Mouse (Mus musculus): ENCODE data around the gene Tbc1d1. TPM values are rescaled to one million over a fixed set of nuclear protein-coding genes. Genes with fewer than 3 reads are reported as not detected.

Gene Tbc1d1
- polyA plus RNA-seq, 1 experiment from 2014 or later = 21.2 TPM

DNA sequence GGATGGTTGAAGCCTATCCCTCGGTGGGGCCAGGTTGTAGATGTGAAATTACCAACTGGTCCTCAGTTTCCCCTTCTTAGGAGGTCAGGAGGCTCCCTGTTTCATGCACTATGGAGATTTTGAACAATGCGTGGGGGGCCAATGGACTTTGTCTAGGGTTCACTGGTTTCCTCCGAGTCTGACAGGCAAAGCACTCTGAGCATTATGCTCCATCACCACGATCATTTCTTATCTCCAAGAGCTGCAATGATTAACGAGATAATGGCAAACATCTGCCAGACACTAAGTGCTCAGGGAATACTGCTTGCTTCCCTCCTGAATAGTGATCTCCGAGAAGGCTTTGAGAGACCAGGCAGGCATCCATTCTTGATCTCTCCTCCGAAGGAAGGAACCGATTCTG, 61.2 kb downstream of the Tbc1d1 start:
- WGBS = 86% methylated on average over 8 of the region's 8 CpGs
- no peak overlapping the region for H3K4me3 ChIP-seq
- peaks cover 15% of the 10 kb centered on the region for H3K4me1 ChIP-seq (replicated peaks)
- no peak for DNase-seq (ENCODE audit: low spot score)
- no peaks in the 10 kb centered on the region for H3K27me3 ChIP-seq (ENCODE audit: insufficient read depth, poor library complexity, severe bottlenecking)
- H3K9me3 ChIP-seq = no peaks in the 10 kb centered on the region
- H3K36me3 ChIP-seq = no peaks in the 10 kb centered on the region
- H3K27ac ChIP-seq = no peak overlapping the region

DNA sequence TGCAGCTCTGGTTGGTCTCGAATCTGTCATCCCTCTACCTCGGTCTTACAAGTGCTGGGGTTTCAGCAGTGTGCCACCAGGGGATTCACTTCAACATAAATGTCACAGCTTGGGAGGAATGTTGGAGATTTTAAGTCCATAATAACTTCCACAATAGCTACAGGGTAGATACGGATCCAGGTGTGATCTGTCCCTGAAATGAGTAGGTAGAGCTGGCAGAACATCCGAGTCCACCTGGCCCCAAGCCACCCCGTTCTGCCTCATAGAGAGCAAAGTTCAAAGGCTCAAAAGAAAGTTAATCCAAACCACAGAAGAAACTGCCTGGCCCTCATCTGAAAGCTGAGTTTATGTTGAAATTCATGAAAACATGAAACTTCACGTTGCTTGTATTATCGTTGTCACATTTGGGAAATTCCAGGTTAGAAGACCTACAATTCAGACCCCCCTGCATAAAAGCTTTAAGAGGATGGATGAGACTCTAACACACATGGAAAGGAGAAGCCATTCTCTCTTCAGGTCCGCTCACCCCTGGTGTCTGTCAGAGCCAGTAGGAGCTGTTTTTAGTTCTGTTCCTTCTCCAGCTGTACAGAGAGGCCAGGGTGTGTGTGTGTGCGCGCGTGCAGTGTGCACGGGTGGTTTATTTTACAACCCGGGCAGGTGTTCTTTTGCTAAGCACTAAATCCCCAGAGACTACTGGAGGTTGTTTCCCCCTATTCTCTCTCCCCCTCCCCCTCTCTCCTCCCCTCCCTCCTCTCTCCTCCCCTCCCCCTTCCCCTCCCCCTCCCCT, 61.9 kb downstream of the Tbc1d1 start:
- no peaks in the 10 kb centered on the region for H3K36me3 ChIP-seq
- WGBS = 79% methylated on average over 13 of the region's 13 CpGs
- H3K27ac ChIP-seq = no peak overlapping the region

DNA sequence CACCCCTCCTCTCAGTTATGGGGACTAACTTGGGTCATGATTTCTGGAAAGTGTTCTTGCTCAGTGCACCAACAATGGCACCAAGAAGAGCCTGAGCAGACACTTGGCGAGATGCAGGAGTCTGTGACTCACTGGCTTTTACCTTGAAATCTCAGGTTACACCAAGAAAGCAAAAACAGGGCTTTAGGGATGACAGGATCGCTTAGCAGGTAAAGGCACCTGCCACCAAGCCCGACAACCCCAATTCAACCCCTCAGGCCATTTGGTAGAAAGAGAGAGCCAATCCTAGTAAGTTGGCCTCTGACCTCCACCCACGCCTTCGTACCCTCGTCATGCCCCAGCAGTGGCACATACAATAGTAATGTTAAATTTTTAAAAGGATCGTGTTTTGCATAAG, 62.5 kb downstream of the Tbc1d1 start:
- WGBS = 69% methylated on average over 7 of the region's 7 CpGs
- H3K27ac ChIP-seq = no peak overlapping the region
- no peak for DNase-seq (ENCODE audit: low spot score)

More for the DNA sequence above, 61.9 kb downstream of the Tbc1d1 start:
- no peak for DNase-seq (ENCODE audit: low spot score)
- Histone ChIP-seq H3K27me3 (ENCODE audit: insufficient read depth, poor library complexity, severe bottlenecking) (no peaks in the 10 kb centered on the region), H3K4me1 (replicated peaks) (peaks cover 8% of the 10 kb centered on the region), H3K4me3 (no peak overlapping the region), H3K9me3 (no peaks in the 10 kb centered on the region)

DNA sequence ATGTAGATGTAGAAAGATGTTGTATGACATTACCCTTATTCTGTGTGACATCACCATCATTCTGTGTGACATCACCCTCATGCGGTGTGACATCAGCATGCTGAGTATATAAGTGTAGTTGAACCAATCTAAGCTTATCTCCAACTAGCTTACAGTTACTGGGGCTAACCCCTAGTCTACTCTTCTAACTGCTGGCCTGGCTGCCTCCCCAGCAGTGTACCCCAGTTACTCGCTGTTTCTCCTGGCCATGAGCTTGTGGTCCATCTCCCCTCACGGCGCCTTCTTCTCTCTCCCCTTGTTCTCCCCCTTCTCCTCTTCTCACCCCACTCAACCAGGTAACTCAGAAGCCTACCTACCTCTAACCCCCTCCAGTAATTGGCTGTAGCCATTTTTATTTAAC, 64.7 kb downstream of the Tbc1d1 start:
- no peak for DNase-seq (ENCODE audit: low spot score)
- Histone ChIP-seq H3K4me3 (no peak overlapping the region), H3K27ac (no peak overlapping the region), H3K36me3 (no peaks in the 10 kb centered on the region), H3K4me1 (replicated peaks) (peaks cover 8% of the 10 kb centered on the region), H3K9me3 (no peaks in the 10 kb centered on the region), H3K27me3 (ENCODE audit: insufficient read depth, poor library complexity, severe bottlenecking) (no peaks in the 10 kb centered on the region)
- WGBS = 98% methylated on average over 4 of the region's 4 CpGs

More for the DNA sequence above, 62.5 kb downstream of the Tbc1d1 start:
- Histone ChIP-seq H3K4me3 (no peak overlapping the region), H3K9me3 (no peaks in the 10 kb centered on the region), H3K36me3 (no peaks in the 10 kb centered on the region), H3K4me1 (replicated peaks) (peaks cover 8% of the 10 kb centered on the region), H3K27me3 (ENCODE audit: insufficient read depth, poor library complexity, severe bottlenecking) (no peaks in the 10 kb centered on the region)

DNA sequence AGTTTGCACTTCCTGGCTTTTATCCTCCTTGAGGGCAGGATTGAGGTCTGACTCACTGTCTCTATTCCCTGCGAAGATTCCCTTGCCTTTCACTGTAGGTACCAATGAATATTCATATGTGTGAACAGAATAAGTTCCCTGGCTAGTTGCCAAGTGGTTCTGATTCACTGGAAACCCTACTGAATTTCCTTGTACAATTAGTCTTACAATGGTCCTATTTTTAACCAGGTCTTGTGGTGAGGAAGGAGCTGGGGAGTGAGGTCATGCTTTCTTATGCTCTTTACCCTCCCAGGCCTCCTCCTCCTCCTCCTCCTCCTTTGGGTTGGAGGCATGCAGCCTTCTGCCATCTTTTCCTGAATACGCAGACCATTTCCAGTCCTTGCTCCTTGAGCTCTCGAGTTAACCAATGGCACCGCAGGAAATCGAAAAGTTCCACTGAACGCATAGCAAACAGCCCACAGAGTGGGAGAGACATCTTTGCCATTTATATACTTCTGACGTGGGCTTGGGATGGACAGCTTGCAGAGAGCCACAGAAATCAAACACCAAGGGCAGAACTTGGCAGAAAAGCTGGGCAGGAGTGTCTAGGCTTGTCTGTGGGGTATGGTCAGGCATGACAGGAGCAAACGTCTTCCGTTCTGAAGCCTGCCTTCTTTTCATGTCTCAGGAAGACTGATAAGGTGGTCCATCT, 68.8 kb downstream of the Tbc1d1 start:
- no peak for DNase-seq (ENCODE audit: low spot score)
- Histone ChIP-seq H3K27me3 (ENCODE audit: insufficient read depth, poor library complexity, severe bottlenecking) (no peaks in the 10 kb centered on the region), H3K27ac (no peak overlapping the region), H3K4me3 (no peak overlapping the region), H3K9me3 (no peaks in the 10 kb centered on the region), H3K36me3 (no peaks in the 10 kb centered on the region), H3K4me1 (replicated peaks) (peaks cover 3% of the 10 kb centered on the region)
- 84% methylated on average over 9 of the region's 9 CpGs for WGBS

DNA sequence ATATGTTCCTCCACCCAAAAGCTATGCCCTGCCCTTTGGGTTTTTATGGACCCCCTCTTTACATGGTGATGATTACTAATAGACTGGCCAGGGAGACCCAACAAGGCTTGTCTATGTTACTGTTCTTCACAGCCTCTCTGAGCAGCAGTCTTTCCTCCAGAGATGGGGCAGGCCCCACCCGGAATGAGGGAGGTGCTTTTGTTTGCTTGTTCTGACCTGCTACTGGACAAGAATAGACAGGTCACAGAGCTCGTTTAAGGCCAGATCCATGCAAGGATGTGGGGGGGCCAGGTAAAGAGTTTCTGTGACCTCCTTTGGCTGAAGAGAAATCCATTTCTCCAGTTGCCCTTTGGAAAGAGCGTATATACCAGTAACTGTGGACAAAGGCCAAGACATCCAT, 72.1 kb downstream of the Tbc1d1 start:
- no peaks in the 10 kb centered on the region for H3K36me3 ChIP-seq
- H3K27me3 ChIP-seq (ENCODE audit: insufficient read depth, poor library complexity, severe bottlenecking) = no peaks in the 10 kb centered on the region
- no peak for DNase-seq (ENCODE audit: low spot score)
- peaks cover 20% of the 10 kb centered on the region for H3K4me1 ChIP-seq (replicated peaks)
- WGBS = 90% methylated on average over 3 of the region's 3 CpGs
- no peak overlapping the region for H3K4me3 ChIP-seq
- no peaks in the 10 kb centered on the region for H3K9me3 ChIP-seq
- H3K27ac ChIP-seq = no peak overlapping the region

DNA sequence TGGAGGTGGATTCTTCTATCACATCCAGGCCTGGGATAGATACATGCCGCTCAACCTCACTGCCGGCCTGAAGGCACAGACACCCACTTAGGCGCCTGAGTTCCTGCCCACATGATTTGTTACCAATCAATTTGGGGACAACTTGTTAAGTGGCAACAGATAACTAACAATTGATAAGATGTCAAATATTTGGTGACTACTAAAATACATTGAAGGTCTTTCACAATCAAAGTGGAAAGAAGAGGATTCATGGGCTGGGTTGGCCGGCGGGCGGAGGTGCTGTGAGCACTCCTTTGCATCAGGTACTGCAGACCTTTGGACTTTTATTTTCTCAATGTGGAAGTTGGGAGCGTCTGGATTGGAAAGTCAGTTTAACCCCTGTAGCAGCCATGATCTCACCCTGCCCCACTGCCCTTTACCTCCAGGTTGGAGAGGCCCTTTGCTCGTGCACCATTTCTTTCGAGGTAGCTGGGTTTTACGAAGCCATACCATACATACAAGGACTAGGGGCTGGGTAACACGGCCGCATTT, 73.3 kb downstream of the Tbc1d1 start:
- Histone ChIP-seq H3K27me3 (ENCODE audit: insufficient read depth, poor library complexity, severe bottlenecking) (no peaks in the 10 kb centered on the region), H3K9me3 (no peaks in the 10 kb centered on the region), H3K4me1 (replicated peaks) (peaks cover 26% of the 10 kb centered on the region), H3K27ac (peak overlapping the region; percentile 92), H3K4me3 (peak overlapping the region; percentile 85), H3K36me3 (no peaks in the 10 kb centered on the region)
- 47% methylated on average over 12 of the region's 12 CpGs for WGBS
- DNase-seq (ENCODE audit: low spot score) = no peak

DNA sequence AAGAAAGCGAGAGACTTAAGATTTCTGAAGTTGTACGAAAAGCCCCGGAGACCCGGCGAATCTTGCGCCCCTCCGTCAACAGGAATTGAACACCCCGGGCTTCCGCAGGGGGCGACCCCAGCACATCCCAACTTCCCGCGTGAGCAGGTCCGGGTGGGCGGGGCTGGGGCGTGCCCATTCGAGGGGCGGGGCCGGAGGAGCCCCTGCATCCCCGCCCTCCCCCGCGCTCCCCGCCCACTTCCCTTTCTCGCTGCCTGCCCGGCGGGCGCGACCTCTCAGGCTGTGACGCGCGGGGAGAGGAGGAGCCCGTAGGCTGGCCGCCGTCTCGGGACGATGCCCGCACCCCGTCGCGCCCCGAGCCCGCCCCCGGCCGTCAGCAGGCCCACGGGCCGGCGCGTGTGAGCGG, 74.0 kb downstream of the Tbc1d1 start:
- peak overlapping the region; percentile 85 for H3K4me3 ChIP-seq
- no peaks in the 10 kb centered on the region for H3K27me3 ChIP-seq (ENCODE audit: insufficient read depth, poor library complexity, severe bottlenecking)
- peak overlapping the region; percentile 92 for H3K27ac ChIP-seq
- peaks cover 33% of the 10 kb centered on the region for H3K4me1 ChIP-seq (replicated peaks)
- H3K9me3 ChIP-seq = no peaks in the 10 kb centered on the region
- no peaks in the 10 kb centered on the region for H3K36me3 ChIP-seq
- peak; percentile 95 for DNase-seq (ENCODE audit: low spot score)
- 1% methylated on average over 41 of the region's 48 CpGs for WGBS

DNA sequence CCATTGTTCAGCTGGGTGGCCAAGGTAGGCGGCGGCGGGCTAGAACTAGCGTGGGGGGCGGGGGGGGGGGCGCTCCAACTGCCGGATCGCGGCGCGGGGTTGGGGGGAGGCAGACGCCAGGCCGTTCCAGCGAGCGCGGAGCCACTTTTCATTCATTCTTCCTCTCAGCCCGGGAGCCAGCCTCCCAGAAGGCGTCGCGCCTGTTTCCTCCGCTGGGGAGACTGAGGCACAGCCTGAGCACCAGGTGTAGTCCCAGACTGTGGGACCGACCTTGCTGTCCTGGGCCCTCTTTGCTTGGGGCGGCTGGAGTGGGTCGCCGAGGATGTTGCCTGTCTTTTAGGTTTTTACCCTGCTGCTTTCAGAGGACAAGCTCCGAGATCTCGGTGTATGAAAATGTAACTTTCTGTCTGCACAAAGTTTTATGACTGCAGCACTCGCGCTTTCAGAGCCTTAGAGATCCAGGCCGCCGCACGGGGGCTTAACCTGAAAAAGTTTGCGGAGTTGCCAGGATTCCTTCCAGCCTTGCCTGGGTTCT, 74.5 kb downstream of the Tbc1d1 start:
- Histone ChIP-seq H3K4me3 (peak overlapping the region; percentile 85), H3K27ac (peak overlapping the region; percentile 92), H3K9me3 (no peaks in the 10 kb centered on the region), H3K36me3 (no peaks in the 10 kb centered on the region), H3K27me3 (ENCODE audit: insufficient read depth, poor library complexity, severe bottlenecking) (no peaks in the 10 kb centered on the region), H3K4me1 (replicated peaks) (peaks cover 38% of the 10 kb centered on the region)
- no peak for DNase-seq (ENCODE audit: low spot score)
- under 1% methylated on average over 31 of the region's 33 CpGs for WGBS

DNA sequence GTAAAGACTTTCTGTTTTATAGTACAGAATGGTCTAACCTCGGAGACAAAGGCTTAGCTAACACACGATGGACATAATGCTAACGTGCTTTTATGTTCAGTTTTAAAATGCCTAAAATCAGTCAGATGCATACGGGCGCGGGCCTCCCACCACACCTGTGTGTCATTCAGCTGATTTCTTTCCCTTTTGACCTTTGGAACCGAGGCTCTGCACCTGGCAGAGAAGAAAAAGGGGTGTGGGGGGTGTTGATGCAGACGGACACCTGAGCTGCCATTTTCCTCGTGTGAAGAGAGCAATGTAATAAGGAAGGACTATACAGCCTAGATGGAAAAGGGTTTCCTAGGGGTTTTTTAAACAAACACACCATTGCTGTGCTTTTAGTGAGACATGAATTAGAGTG, 76.8 kb downstream of the Tbc1d1 start:
- Histone ChIP-seq H3K4me1 (replicated peaks) (peaks cover 45% of the 10 kb centered on the region), H3K27ac (no peak overlapping the region), H3K27me3 (ENCODE audit: insufficient read depth, poor library complexity, severe bottlenecking) (no peaks in the 10 kb centered on the region), H3K9me3 (no peaks in the 10 kb centered on the region), H3K36me3 (no peaks in the 10 kb centered on the region), H3K4me3 (no peak overlapping the region)
- 85% methylated on average over 9 of the region's 9 CpGs for WGBS
- no peak for DNase-seq (ENCODE audit: low spot score)

DNA sequence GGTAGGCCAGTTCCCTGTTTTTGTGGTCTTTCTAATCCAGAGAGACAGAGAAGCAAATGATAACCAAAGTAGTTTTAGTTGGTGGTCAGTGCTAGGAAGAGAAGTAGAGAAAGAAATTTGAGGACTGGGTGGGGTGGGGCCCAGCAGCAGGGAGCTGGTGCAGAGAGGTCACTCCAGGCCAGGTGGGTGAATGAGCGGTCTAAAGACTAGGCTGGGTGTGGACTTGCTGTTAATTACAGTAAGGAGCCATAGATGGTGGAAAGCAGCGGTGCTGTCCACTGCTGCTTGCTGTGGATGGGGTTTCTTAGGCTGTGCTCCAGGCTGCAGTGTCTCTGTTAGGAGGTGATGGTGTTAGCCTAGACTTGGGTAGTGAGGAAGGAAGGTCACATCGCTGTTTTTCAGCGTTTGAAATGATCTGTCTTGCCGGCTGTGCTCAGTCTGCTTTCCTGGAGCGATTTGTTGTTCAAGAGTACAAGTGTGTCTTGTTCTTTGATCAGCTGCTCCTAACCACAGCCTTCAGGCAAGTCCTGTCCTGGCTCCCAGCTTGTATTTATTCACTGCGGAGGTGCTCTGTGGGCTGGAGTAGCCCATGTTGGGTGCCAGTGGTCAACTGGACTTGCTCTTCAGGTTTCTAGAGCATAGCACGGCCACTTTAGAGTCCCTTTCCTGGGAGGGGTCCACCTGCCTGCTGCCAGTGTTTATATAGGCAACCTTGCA, 78.3 kb downstream of the Tbc1d1 start:
- no peak overlapping the region for H3K4me3 ChIP-seq
- 76% methylated on average over 8 of the region's 8 CpGs for WGBS

DNA sequence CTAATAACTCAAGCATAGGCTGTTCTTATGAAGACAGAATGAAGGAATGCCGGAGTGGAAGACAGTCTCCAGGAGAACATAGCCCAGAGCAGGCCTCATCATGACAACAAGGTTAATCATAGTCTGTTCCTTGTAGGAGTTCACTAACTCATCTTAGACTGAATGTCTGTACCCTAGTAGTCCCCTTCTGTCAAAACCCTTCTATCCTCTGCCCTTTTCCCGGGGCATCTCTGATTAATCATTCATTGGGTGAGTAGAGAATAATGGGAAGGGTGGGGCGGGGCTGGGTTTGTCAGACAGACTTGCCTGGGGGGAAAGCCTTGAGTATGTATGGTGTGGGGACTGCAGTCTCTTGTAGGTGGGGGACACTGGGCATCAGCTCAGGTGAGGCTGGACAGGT, 79.1 kb downstream of the Tbc1d1 start:
- 71% methylated on average over 3 of the region's 3 CpGs for WGBS
- Histone ChIP-seq H3K4me1 (replicated peaks) (peaks cover 40% of the 10 kb centered on the region), H3K36me3 (no peaks in the 10 kb centered on the region), H3K27me3 (ENCODE audit: insufficient read depth, poor library complexity, severe bottlenecking) (no peaks in the 10 kb centered on the region), H3K4me3 (no peak overlapping the region), H3K27ac (no peak overlapping the region), H3K9me3 (no peaks in the 10 kb centered on the region)
- DNase-seq (ENCODE audit: low spot score) = no peak

More for the DNA sequence above, 78.3 kb downstream of the Tbc1d1 start:
- Histone ChIP-seq H3K4me1 (replicated peaks) (peaks cover 45% of the 10 kb centered on the region), H3K27ac (no peak overlapping the region), H3K27me3 (ENCODE audit: insufficient read depth, poor library complexity, severe bottlenecking) (no peaks in the 10 kb centered on the region), H3K9me3 (no peaks in the 10 kb centered on the region), H3K36me3 (no peaks in the 10 kb centered on the region)
- no peak for DNase-seq (ENCODE audit: low spot score)

Data from hindbrain, embryonic 10.5 days (tissue).